Mouse (Mus musculus): ENCODE data around the gene Ptgfrn. TPM values are rescaled to one million over a fixed set of nuclear protein-coding genes. Genes with fewer than 3 reads are reported as not detected.

Gene Ptgfrn
- polyA plus RNA-seq, 1 experiment from 2014 or later: 3.4 TPM

- Histone ChIP-seq H3K4me3 (no peak overlapping the region), H3K4me2 (replicated peaks) (no peak overlapping the region), H3K27me3 (no peaks in the 10 kb centered on the region), H3K9ac (replicated peaks) (no peak overlapping the region), H3K27ac (replicated peaks) (no peak overlapping the region), H3K4me1 (peaks cover 12% of the 10 kb centered on the region), H3K36me3 (no peaks in the 10 kb centered on the region; the same call in 1 of the 2 replicates), H3K9me3 (no peaks in the 10 kb centered on the region)
- ATAC-seq (replicated peaks): no peak
- WGBS: 87% methylated on average over 9 of the region's 9 CpGs
Observed at GRCm38 (mm10) chr3:101049997-101050396, 60.1 kb downstream of the Ptgfrn start.

DNA sequence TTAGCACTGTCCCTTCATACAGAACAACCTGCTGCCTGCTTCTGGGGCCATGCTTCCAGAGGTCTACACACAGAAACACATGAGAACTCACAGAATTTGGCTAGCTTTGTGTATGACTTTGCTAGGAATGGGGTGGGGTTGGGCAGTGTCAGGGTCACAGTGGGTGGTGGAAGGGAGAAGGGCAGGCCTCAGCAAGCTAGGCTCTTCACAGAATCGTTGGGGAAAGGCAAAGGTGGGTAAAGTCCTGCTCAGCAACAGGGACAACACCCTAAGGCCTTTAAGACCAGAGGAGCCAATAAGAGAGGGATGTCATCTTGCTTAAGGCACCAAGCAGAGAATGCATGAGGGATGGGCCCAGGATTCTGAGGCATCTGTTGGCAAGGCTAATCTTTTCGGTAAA, 61.3 kb downstream of the Ptgfrn start:
- no peak for ATAC-seq (replicated peaks)
- Histone ChIP-seq H3K27ac (replicated peaks) (peak overlapping the region; percentile 9; the same call in 1 of the 2 replicates), H3K9me3 (no peaks in the 10 kb centered on the region)

DNA sequence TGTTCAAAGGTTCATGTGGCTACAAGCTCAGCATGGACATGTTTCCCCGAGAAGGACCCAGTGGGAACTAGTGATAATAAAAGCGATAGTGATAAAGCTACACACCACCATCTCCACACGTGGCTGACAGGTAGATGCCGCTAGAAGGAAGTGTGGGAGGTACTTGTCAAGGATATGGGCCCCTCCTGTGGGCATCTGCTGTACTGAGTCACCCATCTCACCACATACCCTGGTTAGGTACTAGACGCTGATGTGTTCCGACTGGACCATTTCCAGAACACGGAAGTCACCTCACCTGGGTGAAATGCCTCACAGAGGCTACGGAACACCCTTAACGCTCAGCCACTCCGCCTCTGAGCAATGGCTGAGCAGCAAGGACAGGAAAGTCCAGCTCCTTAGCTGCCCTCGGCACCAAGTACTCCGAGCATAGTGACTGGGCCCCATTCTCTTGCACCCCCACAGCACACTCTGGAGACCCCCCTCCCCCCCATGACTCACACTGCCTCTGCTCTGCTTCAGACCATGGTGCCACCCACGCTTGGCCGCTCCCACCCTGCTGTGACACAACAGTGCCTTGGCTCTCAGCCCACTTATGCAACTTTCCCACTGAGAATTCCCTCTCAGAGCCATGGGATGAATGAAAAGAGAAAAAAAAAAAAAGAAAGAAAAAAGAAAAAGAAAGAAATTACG, 62.3 kb downstream of the Ptgfrn start:
- H3K9me3 ChIP-seq: no peaks in the 10 kb centered on the region
- H3K27me3 ChIP-seq: no peaks in the 10 kb centered on the region
- peak; percentile 74 for ATAC-seq (replicated peaks)
- no peak overlapping the region for H3K4me3 ChIP-seq
- peaks cover 17% of the 10 kb centered on the region for H3K4me1 ChIP-seq
- no peak overlapping the region for H3K27ac ChIP-seq (replicated peaks)
- no peak overlapping the region for H3K4me2 ChIP-seq (replicated peaks)
- H3K36me3 ChIP-seq: no peaks in the 10 kb centered on the region; the same call in 1 of the 2 replicates
- WGBS: 65% methylated on average over 15 of the region's 15 CpGs
- H3K9ac ChIP-seq (replicated peaks): no peak overlapping the region

More for the DNA sequence above, 61.3 kb downstream of the Ptgfrn start:
- 68% methylated on average over 2 of the region's 2 CpGs for WGBS
- Histone ChIP-seq H3K36me3 (no peaks in the 10 kb centered on the region; the same call in 1 of the 2 replicates), H3K9ac (replicated peaks) (no peak overlapping the region), H3K4me3 (no peak overlapping the region), H3K4me1 (peaks cover 12% of the 10 kb centered on the region), H3K4me2 (replicated peaks) (no peak overlapping the region), H3K27me3 (no peaks in the 10 kb centered on the region)

DNA sequence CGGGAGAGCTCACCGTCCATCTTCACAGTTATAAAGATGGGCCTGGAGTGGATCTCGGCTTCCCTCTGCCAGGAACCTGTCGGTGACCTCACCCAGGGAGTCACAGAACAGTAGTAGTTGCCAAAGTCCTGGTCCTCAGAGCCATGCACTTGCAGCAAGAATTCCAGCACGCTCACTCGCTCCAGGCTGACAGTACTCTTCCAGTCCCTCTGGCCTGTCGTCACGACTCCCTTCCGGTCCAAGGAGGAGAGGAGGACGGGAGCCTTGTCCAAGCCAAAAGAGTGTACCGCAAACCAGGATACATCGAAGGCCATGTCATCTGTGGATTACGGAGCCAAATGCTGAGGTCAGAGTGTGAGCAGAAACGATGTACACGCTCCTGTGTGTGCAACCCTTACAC, 64.6 kb downstream of the Ptgfrn start:
- no peak overlapping the region for H3K9ac ChIP-seq (replicated peaks)
- H3K4me2 ChIP-seq (replicated peaks): no peak overlapping the region
- H3K27me3 ChIP-seq: no peaks in the 10 kb centered on the region
- H3K36me3 ChIP-seq: no peaks in the 10 kb centered on the region; the same call in 1 of the 2 replicates
- ATAC-seq (replicated peaks): no peak
- 91% methylated on average over 15 of the region's 15 CpGs for WGBS
- no peak overlapping the region for H3K4me3 ChIP-seq
- peaks cover 17% of the 10 kb centered on the region for H3K4me1 ChIP-seq
- H3K27ac ChIP-seq (replicated peaks): no peak overlapping the region
- H3K9me3 ChIP-seq: no peaks in the 10 kb centered on the region

GRCm38 (mm10) chr3:101044686-101045085, 65.4 kb downstream of the Ptgfrn start:
- Histone ChIP-seq H3K27me3 (no peaks in the 10 kb centered on the region), H3K36me3 (no peaks in the 10 kb centered on the region; the same call in 1 of the 2 replicates), H3K27ac (replicated peaks) (no peak overlapping the region), H3K9me3 (no peaks in the 10 kb centered on the region), H3K4me3 (no peak overlapping the region), H3K9ac (replicated peaks) (no peak overlapping the region), H3K4me1 (peaks cover 17% of the 10 kb centered on the region), H3K4me2 (replicated peaks) (no peak overlapping the region)
- no peak for ATAC-seq (replicated peaks)
- 89% methylated on average over 6 of the region's 6 CpGs for WGBS

GRCm38 (mm10) chr3:101041997-101042396, 68.1 kb downstream of the Ptgfrn start:
- ATAC-seq (replicated peaks): no peak
- WGBS: 48% methylated on average over 7 of the region's 7 CpGs
- no peak overlapping the region for H3K4me3 ChIP-seq

GRCm38 (mm10) chr3:101037984-101038545, 72.0 kb downstream of the Ptgfrn start:
- WGBS: 69% methylated on average over 5 of the region's 5 CpGs
- Histone ChIP-seq H3K4me1 (no peaks in the 10 kb centered on the region), H3K36me3 (no peaks in the 10 kb centered on the region), H3K27me3 (no peaks in the 10 kb centered on the region), H3K4me3 (no peak overlapping the region), H3K9me3 (no peaks in the 10 kb centered on the region), H3K9ac (replicated peaks) (no peak overlapping the region), H3K27ac (replicated peaks) (no peak overlapping the region), H3K4me2 (replicated peaks) (no peak overlapping the region)
- no peak for ATAC-seq (replicated peaks)

More at GRCm38 (mm10) chr3:101041997-101042396, 68.1 kb downstream of the Ptgfrn start:
- H3K4me1 ChIP-seq: peaks cover 5% of the 10 kb centered on the region; the same call in 1 of the 2 replicates
- no peak overlapping the region for H3K4me2 ChIP-seq (replicated peaks)
- no peaks in the 10 kb centered on the region for H3K9me3 ChIP-seq
- H3K9ac ChIP-seq (replicated peaks): no peak overlapping the region
- no peak overlapping the region for H3K27ac ChIP-seq (replicated peaks)
- H3K36me3 ChIP-seq: no peaks in the 10 kb centered on the region
- no peaks in the 10 kb centered on the region for H3K27me3 ChIP-seq

GRCm38 (mm10) chr3:101036001-101036400, 74.1 kb downstream of the Ptgfrn start:
- no peak overlapping the region for H3K4me2 ChIP-seq (replicated peaks)
- H3K36me3 ChIP-seq: no peaks in the 10 kb centered on the region
- no peak overlapping the region for H3K9ac ChIP-seq (replicated peaks)
- no peak overlapping the region for H3K27ac ChIP-seq (replicated peaks)
- no peaks in the 10 kb centered on the region for H3K27me3 ChIP-seq
- 92% methylated on average over 2 of the region's 2 CpGs for WGBS
- no peaks in the 10 kb centered on the region for H3K4me1 ChIP-seq
- ATAC-seq (replicated peaks): no peak
- no peaks in the 10 kb centered on the region for H3K9me3 ChIP-seq
- no peak overlapping the region for H3K4me3 ChIP-seq

GRCm38 (mm10) chr3:101034509-101034908, 75.6 kb downstream of the Ptgfrn start:
- H3K4me3 ChIP-seq: no peak overlapping the region
- no peaks in the 10 kb centered on the region for H3K9me3 ChIP-seq
- no peaks in the 10 kb centered on the region for H3K4me1 ChIP-seq
- no peak overlapping the region for H3K9ac ChIP-seq (replicated peaks)
- 88% methylated on average over 9 of the region's 9 CpGs for WGBS
- no peaks in the 10 kb centered on the region for H3K36me3 ChIP-seq
- H3K4me2 ChIP-seq (replicated peaks): no peak overlapping the region
- no peaks in the 10 kb centered on the region for H3K27me3 ChIP-seq
- no peak overlapping the region for H3K27ac ChIP-seq (replicated peaks)
- ATAC-seq (replicated peaks): no peak

- no peak overlapping the region for H3K27ac ChIP-seq (replicated peaks)
- no peaks in the 10 kb centered on the region for H3K36me3 ChIP-seq
- no peaks in the 10 kb centered on the region for H3K4me1 ChIP-seq
- no peaks in the 10 kb centered on the region for H3K9me3 ChIP-seq
- H3K27me3 ChIP-seq: no peaks in the 10 kb centered on the region
- no peak for ATAC-seq (replicated peaks)
- H3K4me2 ChIP-seq (replicated peaks): no peak overlapping the region
- H3K9ac ChIP-seq (replicated peaks): no peak overlapping the region
- no peak overlapping the region for H3K4me3 ChIP-seq
- 74% methylated on average over 4 of the region's 4 CpGs for WGBS
Observed at GRCm38 (mm10) chr3:101033644-101034043, 76.4 kb downstream of the Ptgfrn start.

DNA sequence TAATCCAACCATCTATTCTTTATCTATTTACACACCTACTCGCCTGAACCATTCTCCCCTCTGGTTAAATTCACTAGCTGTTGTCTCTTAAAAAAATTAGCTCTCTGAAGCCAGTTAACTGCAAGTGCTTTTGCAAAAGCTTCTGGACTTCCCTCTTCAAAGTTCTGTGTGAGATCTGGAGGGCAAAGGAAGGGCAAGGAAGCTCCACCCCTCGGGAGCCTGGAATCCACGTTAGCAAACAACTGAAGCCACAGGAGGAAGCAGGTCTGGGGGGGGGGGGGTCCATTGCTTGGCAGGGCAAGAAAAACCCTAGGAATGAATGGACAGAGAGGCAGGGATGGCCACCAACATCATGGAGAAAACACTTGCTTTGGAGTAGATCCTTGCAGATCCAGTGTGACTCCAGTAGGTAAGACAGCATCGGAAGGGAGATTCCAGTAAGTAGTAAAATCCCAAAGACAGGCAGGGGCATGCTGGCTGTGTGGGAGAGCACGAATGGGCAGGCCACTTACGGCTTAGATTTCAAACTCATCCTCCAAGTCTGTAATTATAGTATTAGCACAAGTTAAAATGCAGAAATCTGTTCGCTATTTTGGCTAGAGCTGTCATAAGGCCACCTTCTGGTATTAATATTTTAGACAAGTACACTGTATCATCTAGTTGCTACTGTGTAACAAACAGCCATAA, 78.5 kb downstream of the Ptgfrn start:
- Histone ChIP-seq H3K27ac (replicated peaks) (no peak overlapping the region), H3K4me1 (no peaks in the 10 kb centered on the region), H3K27me3 (no peaks in the 10 kb centered on the region), H3K9me3 (no peaks in the 10 kb centered on the region), H3K4me2 (replicated peaks) (no peak overlapping the region), H3K4me3 (no peak overlapping the region), H3K9ac (replicated peaks) (no peak overlapping the region), H3K36me3 (no peaks in the 10 kb centered on the region)
- no peak for ATAC-seq (replicated peaks)
- 74% methylated on average over 7 of the region's 7 CpGs for WGBS

- Histone ChIP-seq H3K4me1 (no peaks in the 10 kb centered on the region), H3K9ac (replicated peaks) (no peak overlapping the region), H3K4me3 (no peak overlapping the region), H3K27ac (replicated peaks) (no peak overlapping the region), H3K27me3 (no peaks in the 10 kb centered on the region), H3K36me3 (no peaks in the 10 kb centered on the region), H3K9me3 (no peaks in the 10 kb centered on the region), H3K4me2 (replicated peaks) (no peak overlapping the region)
- ATAC-seq (replicated peaks): no peak
- WGBS: 100% methylated on average over 1 of the region's 1 CpGs
Observed at GRCm38 (mm10) chr3:101030630-101031029, 79.4 kb downstream of the Ptgfrn start.
